Mouse (Mus musculus) naive thymus-derived CD4-positive, alpha-beta T cell, adult 2 months (primary cell): ENCODE measurements around the gene Gm14296.
"Not testable (repeated sequence)": the region's sequence is repeated elsewhere in the genome, so short reads cannot be mapped to it uniquely, and the experiment has no call there.

ENCODE experiments used
- DNase-seq: peaks from one replicate; pipeline ENCODE4 v3.0.0-alpha.2; 2011; ENCODE audit warnings: low read depth

The Gm14296 gene

GRCm38 (mm10) chr2:176927709-176928108 is at the start of gene Gm14296:
Gene Gm14296, minus strand, starts transcription at chr2:176927809.
- DNase-seq, result not testable (repeated sequence)

GRCm38 (mm10) chr2:176905464-176905863 is 22.1 kb downstream of the Gm14296 start:
- DNase-seq, result not testable (repeated sequence)
